Mouse (Mus musculus): ENCODE measurements around the gene Slc22a20. TPM values are rescaled to one million over a fixed set of nuclear protein-coding genes. Genes with fewer than 3 reads are reported as not detected.

Gene Slc22a20
- polyA plus RNA-seq, 1 experiment from 2014 or later = not detected

DNA sequence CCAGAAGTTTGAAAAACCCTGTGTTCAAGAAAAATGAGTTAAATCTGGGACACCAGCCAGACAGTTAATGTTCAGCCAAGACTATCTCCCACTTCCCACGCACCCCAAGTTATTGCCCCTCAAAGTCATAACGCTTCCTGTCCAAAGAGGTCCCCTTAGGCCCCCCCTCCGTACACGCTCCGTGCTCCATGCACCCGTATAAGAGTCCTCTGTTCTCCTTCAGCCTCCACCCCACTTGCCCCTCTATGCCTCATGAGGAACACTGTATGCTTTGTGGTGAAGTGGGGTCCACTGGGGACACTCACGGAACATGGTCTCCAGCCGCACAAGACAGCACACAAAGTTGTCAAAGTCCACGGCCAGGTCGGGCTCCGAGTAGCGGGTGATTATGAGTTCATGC lies 4.1 kb upstream of the Slc22a20 start:
- no peak for DNase-seq (ENCODE audit: low spot score)

DNA sequence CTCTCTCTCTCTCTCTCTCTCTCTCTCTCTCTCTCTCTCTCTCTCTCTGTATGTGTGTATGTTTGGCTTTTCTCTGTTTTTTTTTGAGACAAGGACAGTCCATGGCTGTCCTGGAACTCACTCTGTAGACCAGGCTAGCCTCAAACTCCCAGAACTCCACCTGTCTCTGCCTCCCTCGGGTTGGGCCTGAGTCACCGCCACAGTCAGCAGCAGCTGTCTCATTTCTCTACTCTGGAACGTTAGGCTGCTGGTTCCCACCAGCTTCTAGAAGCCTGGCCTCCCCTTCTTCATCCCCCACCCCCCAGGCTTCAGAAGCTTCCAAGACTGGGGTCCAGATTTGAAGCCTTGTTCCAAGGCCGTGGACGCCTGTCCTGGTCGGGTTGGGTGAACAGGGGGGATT lies 3.6 kb upstream of the Slc22a20 start:
- no peak for DNase-seq (ENCODE audit: low spot score)

DNA sequence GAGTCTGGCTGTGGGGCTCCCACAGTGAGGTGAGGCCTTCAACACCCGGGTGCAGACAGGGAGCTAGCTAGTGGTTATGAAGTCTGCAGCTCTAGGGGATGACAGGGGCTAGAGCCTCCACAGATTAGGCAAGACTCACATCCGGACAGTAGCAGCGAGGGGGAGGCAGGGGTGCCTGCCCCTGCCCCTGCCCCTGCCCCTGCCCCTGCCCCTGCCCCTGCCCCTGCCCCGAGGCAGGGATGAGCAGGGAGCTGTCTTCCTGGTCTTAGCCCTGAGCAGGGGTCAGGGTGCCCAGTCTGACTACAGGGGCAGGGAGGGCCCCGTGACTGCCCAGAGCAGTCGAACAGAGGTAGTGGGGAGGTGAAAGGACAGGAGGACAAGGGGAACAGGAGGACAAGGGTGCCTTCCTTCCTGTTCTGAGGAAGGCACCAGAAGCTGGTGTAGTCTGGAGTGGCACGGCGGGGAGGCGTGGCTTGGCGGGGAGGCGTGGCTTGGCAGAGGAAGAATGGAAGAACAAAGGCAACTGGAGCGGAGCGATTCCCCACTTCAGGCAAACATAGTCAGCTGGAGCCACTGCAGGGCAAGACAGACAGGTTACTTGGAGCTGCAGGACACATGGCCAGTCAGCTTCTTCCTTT lies 3.0 kb upstream of the Slc22a20 start:
- DNase-seq (ENCODE audit: low spot score) = peak; percentile 79

DNA sequence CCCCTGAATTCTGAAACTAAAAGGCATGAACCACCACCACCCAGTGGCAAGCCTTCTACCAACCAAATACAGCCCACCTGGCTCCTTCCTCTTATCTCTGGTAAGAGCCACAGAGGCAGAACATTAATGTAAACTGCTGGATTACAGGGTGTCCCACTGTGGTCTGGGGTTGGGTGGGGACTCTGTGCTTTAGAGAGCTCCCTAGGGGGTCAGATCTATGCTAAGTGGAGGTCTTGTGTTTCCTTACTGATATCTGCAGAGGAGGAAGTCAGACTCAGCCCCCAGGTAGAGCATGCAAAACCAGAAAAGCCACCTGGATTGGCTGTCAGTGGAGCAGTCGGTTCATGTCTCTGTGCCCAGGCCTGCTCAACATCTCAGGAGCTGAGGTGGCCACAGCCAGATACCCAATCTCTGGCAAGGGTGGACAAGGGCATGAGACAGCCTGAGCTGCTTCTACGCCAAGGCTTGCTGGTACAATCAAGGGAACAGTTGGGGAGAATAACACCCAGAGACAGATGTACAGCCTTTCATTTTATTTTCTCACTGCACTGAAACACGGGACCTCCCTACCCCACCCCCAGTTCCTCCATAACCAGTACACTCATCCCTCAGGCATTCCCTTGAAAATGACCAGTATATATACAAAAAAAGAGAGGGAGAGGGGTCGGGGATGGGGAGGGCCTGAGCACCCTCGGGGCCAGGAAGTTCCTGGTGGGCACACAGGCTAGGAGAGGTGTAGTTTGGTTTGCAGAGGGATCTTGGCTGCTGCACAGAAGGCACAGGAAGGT lies 2.3 kb upstream of the Slc22a20 start:
- no peak for DNase-seq (ENCODE audit: low spot score)

DNA sequence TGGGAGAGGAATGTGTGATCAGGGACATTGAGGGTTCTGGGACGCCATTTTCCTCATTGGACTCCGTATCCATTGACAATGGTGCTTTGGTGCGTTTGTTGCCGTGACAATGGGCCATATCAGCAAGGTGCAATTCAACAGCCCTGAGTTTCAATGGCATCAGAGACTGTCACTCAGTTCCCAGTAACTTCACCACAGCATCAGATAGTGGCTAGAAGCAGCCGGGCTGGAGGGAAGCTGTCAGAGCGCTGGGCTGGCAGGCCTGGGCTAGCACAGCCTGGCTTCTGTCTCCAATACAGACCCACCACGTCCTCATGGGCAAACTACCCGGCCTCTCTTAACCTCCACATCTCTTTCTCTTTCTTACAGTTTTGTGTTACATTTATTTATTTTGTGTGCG lies 5.5 kb downstream of the Slc22a20 start:
- no peak for DNase-seq (ENCODE audit: low spot score)

DNA sequence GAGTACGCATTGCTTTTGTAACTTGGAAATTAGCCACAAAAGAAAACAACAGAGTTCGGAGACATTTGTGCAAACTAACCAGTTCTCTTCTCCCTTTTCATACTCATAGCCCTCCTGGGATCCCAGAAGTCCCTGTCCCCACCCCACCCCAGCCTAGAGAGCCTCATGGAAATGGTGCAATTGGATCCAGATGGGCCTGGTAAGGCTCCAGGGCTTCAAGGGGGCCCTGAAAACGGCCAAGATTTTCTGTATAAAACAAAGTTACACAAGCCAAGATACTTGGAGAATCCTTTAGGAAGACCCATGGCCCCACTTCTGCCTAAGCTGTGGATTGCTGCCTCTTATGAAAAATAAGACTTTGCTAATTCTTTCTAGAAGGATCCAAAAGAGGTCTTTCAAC lies 8.2 kb downstream of the Slc22a20 start:
- no peak for DNase-seq (ENCODE audit: low spot score)

DNA sequence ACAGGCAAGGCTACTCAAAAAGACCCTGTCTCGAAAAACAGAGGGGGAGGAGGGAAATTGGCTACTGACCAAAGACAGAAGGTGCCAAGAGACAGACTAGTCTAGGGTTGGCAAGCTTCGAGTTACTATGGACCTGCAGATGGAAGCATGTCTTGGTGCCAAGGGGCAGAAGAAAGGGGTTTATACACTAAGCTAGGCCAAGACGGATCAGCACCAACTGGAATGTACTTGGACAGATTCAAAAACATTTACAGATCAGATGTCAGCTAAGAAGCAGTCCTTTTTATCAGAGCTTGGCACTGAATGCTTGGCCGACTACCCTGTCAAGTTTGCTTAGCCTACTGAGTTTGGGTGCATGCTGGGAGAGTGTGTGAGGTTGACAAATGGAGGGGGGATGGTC lies 10.3 kb downstream of the Slc22a20 start:
- no peak for DNase-seq (ENCODE audit: low spot score)

DNA sequence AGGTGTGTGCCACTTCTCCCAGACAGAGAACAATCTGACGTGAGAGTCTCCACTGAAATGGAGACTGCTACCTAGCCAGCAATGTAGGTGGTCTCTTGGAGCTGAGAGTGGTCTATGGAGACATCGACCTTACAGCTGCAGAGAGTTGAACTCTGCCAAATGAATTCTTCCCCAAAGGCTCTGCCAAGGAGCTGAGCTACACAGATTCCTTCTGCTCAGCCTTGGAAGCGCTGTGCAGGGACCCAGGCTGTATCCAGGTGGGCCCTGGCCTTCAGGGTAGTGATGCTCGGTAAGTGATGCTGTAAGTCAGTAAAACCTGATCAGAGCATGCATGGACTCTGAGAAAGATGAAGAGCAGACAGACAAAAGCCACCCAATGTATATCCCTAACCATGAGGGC lies 10.8 kb downstream of the Slc22a20 start:
- no peak for DNase-seq (ENCODE audit: low spot score)

DNA sequence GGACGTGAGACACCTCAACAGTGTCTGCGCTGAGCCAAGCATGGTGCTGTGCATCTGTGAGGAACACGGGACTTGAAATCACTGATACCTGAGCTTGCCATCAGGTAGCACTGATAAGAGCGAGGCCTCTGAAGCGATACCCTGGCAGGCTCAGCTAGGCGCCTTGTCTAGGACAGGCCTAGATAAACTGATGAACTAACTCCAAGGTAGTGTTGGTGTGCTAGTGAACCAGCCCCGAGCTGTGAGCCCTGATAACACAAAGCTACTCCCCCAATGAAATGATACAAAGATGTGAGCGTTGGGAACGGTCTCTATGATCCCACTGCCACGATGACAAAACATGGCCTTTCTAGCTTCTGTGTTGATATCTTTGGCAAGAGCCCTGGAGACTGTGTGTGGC lies 18.3 kb downstream of the Slc22a20 start:
- no peak for DNase-seq (ENCODE audit: low spot score)

DNA sequence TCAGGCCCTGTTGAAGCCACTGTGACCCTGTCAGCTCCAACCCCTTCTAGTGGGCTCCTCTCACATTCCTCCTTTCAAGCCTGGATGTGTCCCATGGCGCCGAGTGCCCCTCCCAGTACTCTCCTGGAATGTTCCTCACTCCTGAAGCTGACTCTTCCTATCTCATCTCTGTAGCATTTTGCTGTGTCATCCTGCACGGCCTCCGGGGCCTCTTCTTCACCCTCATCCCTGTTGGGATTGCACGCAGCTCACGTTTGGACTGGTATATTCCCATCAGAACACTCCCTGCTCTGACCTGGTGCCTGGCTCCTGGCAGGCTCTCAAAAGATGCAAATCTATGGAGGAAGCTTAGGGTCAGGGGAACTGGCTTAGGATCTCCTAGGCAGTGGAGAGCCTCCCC lies 19.2 kb downstream of the Slc22a20 start:
- no peak for DNase-seq (ENCODE audit: low spot score)

DNA sequence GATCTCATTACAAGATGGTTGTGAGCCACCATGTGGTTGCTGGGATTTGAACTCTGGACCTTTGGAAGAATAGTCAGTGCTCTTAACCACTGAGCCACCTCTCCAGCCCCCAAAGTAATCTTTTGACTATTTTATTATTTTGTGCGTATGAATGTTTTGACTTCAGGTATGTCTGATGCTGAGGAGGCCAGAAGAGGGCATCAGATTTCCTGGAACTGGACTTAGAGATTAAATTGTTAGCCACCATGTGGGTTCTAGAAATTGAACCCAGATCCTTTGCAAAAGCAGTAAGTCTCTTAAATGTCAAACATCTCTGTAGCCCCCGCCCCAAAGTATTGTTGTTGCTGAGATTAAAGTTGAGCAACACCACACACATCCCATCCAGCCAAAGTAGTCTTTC lies 20.0 kb downstream of the Slc22a20 start:
- no peak for DNase-seq (ENCODE audit: low spot score)

DNA sequence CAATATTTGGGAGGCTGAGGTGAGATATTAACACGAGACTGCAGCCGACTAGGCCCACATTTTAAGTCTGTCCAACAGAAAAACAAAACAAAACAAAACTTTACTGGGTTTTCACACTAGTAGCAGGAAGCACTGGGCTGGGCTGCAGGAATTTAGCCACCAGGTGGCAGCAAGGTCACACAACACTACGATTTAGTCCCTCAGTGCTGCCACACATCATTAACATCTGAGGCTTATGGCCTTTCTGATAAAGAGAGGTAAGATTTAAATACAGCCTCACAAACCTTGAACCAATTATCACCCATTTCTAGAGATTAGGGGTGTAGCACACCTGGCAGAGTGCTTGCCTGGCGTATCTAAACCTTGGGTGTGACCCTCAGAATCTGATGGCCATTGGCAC lies 20.7 kb downstream of the Slc22a20 start:
- DNase-seq (ENCODE audit: low spot score) = peak; percentile 87

DNA sequence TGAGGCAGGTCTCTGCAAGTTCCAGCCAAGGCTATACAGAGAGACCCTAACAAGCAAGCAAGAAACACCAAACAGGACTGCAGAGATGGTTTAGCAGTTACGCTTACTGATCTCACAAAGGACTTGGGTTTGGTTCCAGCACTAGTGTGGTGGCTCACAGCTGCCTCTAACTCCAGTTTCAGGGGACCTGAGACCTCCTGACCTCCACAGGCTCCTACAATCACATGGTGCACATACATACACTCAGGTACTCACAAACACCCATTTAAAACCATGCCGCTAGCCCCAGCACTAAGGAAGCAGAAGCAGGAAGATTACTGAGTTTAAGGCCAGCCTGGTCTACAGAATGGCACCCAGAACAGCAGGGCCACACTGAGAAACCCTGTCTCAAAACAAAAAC lies 21.1 kb downstream of the Slc22a20 start:
- DNase-seq (ENCODE audit: low spot score) = no peak

DNA sequence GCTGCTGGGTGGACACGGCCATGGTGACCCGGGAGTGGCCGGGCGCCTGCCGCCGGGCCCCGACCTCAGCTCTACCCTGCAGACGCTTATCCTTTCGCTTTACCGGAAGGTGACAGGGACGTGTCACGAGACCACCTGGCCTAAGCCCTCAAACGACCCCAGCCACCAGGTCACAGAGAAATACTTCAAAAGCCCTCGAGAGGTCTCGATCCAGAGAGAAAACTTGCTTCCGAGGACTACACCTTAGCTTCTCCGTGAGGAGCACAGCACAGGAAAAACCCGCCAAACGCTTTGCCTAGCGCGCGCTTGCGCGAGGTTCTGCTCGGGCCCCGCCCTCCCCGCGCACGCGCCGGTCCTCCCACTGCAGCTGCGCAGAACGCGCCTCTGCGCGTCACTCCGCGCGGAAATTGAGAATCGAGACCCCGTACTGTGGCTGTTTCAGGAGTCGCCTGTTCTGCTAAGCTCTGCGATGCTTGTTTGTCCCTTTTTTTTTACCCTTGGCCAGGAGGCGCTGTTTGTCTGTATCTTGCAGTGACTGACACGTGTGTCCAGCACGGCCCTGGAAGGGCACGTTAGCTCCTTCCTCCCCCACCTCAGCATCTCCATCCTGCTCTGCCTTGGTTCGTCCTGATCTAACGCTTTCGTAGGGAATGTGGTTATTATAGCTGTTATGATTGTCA lies 21.9 kb downstream of the Slc22a20 start, which contains the start of gene Pola2:
Pola2 (minus strand) TSS at position 320 of the 680 bp plus-strand sequence.
- peak; percentile 93 for DNase-seq (ENCODE audit: low spot score)

DNA sequence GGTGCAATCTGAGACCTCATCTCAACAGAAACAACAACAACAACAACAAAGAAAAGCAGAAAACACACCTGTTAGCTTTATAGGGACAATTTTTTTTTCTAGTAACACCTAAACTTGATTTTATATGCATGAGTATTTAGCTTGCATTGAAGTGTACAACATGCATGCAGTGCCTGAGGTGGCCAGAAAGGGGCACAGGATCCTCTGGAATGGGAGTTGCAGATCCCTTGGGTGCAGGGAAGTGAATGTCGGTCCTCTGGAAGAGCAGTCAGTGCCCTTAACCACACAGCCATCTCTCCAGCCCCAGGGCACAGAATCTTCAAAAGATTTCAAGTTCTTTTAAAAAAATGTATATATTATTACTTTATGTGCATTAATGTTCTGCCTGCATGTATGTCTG lies 23.3 kb downstream of the Slc22a20 start:
- no peak for DNase-seq (ENCODE audit: low spot score)

DNA sequence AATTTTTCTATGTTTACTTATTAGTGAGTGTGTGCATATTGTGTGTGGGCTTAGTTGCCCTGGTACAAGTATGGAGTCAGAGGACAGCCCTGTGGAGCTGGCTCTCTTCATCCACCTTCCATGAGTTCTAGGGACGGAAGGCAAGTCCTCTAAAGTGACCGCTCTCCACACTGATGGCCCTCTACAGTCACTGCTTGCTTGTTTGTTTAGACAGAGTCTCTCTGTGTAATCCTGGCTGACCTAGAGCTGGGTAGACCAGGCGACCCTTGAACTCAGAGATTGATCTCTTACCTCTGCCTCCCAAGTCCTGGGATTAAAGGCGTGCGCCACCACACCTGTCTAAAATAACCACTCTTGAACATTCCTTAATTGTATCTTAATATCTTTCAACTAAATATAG lies 28.6 kb downstream of the Slc22a20 start:
- DNase-seq (ENCODE audit: low spot score) = no peak

DNA sequence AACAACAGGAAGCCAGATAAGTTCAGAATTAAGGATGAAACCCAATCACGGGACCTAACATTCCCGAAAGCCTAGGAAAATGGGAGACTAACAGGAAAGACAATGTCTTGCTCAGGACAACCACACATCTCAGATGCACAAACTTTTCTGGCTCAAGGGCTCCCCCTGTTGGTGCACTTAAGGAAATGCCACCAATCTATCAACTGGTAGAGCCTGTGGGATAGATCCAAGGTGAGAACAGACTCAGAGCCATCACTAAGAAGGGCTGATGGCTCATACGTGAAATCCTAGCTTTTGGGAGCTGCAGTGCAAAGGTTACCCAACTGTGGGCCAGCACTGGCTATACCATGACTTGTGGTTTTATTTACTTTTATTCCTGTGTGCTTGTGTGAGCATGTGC lies 29.3 kb downstream of the Slc22a20 start:
- peak; percentile 68 for DNase-seq (ENCODE audit: low spot score)

DNA sequence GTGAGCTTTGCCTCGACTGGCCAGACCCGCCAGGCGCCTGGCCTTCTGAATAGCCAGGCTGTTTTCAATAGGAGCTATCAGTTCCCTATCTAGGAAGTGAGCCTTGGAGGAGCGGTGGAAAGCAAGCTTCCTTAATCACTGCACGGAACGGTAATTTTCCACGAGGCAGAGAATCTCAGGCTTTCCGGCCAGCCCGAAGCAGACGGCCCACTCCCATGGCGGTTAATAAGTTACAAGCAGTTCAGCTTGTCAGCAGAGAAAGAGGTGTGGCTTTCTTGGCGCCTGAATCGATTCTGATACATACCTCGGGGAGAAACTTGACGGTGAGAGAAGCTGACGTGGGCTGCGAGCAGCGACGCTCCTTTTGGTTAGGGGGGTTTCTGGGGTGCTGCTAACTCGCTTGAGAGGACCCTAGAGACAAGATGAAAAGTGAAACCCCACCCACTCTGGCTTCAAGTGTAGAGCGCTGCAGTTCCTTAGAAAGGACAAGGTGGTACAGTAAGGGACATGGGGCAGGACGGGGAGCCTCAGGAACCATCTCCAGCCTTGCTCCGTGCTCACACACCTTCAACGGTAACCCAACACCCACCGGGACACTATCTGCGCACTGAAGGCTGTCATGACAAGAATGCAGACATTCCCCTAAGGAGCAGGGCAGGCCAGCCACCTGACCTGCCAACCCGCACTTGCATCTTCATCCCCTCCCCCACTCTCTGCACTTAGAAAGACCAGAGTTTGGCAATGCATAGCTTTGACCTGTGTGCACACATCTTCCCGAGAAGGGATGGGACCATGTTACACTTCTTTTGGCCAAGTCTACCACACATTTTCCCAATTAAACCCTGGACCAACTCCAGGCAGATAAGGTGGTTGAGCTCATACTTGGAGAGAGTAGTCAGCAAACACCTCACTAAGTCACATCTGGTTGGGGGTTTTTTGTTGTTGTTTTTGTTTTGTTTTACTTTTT lies 30.0 kb downstream of the Slc22a20 start:
- no peak for DNase-seq (ENCODE audit: low spot score)

DNA sequence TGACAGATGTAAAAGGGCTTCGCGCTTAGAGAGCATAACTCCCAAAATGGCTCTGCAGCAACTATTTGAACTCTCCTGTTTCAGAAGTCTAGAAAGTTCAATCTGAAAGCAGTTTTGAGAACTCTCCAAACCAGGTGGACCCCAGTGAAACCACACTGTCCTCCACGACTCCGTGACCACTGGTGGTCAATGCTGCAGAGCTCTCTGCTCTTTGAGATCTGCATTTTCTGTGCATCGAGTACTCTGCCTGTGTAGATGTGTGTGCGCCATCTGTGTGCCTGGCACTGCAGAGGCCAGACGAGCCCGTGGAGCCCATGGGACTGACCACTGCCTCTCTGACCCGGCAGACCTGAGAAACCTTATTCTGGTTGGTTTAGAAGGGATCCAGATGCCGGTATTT lies 31.0 kb downstream of the Slc22a20 start:
- no peak for DNase-seq (ENCODE audit: low spot score)

DNA sequence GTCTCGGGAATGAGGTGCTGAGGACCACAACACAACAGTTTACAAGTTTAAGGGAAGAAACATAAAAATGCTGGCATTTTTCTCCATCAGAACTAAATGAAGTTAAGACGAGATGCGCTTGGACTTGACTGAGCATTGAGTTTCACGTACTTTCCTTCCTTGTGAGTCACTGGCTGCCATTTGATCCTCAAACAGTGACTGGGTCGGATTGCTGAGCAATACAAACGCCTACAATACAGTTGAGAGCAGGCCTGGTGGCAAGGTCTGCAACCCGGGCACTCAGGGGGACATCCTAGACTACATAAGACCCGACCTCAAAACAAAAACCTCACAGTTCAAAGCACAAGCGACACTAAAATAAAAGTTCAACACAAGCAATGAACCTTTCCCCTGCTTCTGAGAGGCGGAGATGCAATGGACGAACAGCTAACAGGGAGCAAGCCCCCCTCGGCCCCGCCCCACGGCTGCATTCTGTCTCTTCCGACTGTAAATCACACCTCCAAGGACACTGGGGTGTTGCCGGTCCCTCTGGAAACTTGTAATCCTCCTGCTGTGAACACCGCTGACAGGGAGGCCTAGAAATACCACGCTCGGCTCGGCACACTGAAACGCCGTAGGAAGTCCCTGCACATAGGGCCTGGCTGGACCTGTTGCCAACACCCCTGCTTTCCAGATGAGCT lies 31.8 kb downstream of the Slc22a20 start:
- no peak for DNase-seq (ENCODE audit: low spot score)

Data from thymus, postnatal 0 days (tissue).